Mouse (Mus musculus) A20 (cell line): Measurements from ENCODE around the gene Defb36.

ENCODE experiments used
- DNase-seq: peaks from one replicate; pipeline ENCODE4 v3.0.0-alpha.2; 2011; ENCODE audit warnings: low read depth, low spot score

Gene Defb36

DNA sequence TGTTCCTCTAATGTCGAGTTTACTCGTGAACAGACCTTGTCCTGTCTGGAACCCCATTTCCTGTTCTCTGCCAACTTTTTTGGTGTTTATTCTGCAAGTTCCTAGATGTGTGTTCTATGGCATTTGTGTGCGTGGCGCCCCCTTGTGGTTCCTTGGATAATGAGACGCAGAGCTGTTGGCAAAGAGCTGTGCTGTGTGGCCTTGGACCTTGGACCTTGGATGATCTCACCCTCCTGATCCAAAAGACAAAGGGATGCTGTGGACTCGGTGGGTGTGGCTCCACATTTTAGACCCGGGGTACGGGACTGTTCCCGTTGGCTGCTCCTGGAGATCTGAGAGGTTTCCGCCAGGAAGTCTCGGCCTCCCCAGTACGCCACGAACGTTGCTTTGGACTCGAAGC is at the start of gene Defb36:
Defb36 (plus strand) TSS at position 271 of the 400 bp plus-strand sequence.
- peak; percentile 32 for DNase-seq

DNA sequence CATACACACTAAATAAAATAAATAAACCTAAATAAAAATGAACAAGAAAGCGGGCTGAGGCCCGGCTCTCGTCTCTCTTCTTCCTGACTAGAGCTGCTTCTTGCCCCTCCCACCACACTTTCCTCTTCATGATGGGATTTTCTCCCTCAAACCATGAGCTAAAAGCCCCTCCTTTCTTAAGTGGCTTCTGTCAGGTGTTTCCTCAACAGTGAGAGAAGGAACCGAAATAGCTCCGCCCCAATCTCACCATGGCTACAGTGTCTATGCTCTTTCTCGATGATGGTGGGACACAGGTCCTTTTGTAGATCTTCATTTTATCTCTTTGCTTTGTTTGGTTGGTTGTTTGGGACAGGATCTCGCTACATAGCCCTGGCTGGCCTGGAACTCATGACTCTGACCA is 47.5 kb upstream of the Defb36 start:
- DNase-seq, result peak; percentile 51

DNA sequence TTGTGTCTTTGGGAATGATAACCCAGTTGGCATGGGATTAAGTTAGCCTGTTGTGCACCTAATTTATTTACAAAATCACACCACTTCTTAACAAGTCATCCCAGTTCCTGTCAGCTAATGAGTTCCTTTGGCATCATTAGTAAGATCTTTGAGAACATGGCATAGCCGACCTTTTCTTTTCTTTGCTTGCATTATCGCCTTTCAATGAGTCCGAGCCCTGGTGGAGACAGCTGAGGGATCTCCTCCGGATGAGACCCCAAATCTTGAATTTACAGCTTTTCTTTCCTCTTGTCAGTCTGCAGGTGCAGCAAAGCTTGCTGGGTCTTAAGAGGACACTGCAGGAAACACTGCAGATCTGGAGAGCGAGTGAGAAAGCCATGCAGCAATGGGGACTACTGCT is 35.1 kb upstream of the Defb36 start, which contains the start of gene Gm17416:
Gm17416 (plus strand) TSS at position 301 of the 400 bp plus-strand sequence.
- no peak for DNase-seq

GRCm38 (mm10) chr2:152569881-152570280 is 34.2 kb upstream of the Defb36 start:
- no peak for DNase-seq

- no peak for DNase-seq
These were observed 33.8 kb upstream of the Defb36 start for GRCm38 (mm10) chr2:152570313-152570712.

GRCm38 (mm10) chr2:152572114-152572794 is 31.9 kb upstream of the Defb36 start, which contains the start of gene Defb21:
Gene Defb21, plus strand, starts transcription at chr2:152572744.
- peak; percentile 26 for DNase-seq

DNA sequence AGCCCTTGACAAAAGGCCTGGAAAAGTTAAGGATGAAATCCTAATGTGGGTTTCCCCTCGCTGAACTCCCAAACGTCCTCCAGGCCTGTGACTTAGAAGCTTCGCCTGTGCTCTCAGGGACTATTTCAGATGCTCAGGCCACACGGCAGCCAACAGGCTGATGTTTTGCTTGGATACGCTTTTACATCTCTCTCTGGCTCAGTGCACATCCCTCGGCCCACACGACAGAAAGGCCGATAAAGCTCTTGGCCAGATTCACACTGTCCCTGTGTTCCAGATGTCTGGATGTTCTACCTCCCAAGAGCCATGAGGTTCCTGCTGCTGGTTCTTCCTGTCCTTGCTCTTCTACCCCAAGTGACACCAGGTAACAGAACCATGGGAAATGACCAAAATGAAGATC is 30.6 kb upstream of the Defb36 start:
- DNase-seq, result no peak

DNA sequence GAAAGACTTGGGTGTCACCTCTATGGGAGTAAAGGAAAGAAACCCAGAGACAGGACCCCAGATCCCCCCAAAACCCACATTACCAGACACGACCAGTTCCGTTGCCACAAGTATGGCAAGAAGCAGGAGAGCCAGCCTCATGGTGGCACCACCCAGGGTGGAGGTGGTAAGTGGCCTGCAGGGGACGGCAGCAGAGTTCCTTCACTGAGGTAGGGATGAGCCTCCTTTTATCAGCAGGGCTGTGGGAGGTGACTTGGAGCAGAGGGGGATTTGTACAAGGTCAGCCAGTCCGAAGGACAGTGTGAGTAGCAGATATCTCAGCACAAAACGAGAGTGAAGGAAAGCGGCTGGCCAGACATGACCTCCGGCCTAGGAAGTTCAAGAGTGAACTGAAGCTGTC is 24.0 kb upstream of the Defb36 start, which contains the start of gene Defb19:
Defb19 (minus strand) TSS at position 206 of the 400 bp plus-strand sequence.
- DNase-seq, result no peak

- DNase-seq, result peak; percentile 30
These were observed 23.5 kb upstream of the Defb36 start for GRCm38 (mm10) chr2:152580612-152581011.

DNA sequence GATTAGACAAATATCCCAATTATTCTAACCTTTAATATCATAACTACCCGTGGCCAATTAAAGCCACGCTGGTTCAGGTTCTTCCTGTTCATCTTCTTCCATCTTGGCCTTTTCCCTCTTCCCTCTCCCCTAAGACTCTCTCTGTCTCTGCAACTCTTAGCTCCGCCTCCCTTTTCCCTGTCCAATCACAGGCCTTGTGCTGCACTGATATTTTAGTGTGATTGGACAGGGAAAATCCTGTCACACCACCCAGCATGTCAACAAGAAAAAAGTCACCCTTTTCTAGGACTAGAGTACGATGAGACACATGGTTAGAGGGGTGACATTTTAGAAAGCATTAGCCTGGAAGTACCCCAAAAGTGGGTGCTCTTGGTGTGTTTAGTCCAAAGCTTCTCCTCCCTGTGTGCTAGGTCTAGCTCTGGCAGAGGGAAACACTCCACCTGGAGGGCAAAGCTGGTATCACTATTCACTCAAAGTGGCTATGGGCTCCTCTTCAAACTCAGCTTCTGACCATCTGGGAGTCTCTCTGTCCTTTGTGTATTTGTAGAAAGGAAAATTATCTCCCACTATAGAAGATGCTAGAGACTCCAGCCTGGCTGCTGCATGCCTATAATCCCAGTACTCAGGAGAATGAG is 17.1 kb upstream of the Defb36 start:
- DNase-seq, result peak; percentile 51

GRCm38 (mm10) chr2:152588450-152588849 is 15.7 kb upstream of the Defb36 start:
- DNase-seq, result no peak

DNA sequence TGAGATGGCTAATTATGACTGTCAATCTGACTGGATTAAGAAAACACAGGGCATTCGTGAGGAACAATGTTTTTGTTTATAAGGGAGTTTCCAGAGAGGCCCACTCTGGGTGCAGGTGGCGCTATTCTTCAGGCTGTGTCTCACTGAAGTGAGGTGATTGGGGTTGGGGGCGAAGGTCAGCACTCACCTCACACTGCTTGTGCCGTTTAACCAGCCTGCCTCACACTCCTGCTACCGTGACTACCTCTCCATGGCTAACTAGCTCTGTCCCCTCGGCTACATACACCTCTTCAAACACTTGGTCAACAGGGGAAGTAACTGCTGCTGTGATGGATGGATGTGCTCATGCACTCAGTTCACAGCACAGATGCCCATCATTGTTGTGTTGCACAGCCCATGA is 15.1 kb upstream of the Defb36 start:
- DNase-seq, result peak; percentile 18

GRCm38 (mm10) chr2:152599299-152599698 is 4.8 kb upstream of the Defb36 start, which contains the start of gene Defb45:
Gene Defb45, minus strand, starts transcription at chr2:152599399.
- no peak for DNase-seq

- no peak for DNase-seq
These were observed 4.1 kb upstream of the Defb36 start for GRCm38 (mm10) chr2:152600076-152600475.

- no peak for DNase-seq
These were observed 2.7 kb upstream of the Defb36 start for GRCm38 (mm10) chr2:152601275-152601960.

DNA sequence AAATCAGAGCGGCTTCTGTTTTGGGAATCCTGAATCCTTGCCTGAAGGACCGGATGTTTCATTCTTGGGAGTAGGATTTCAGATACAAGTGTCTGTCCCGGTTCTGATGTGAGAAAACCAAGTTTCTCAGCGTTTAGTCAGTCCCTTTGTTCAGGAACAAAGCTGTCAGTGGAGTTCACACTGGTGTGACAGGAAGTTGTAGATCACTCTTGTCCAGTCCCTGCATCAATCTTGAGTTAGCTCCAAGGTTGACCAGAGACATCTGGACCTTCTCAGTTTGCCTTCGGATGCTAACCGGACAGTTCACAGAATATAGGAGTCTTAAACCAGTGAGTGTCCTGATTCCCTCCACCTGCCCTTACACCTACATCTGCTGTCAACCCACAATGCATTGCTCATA is 3.6 kb downstream of the Defb36 start:
- DNase-seq, result no peak

- no peak for DNase-seq
These were observed 4.6 kb downstream of the Defb36 start for GRCm38 (mm10) chr2:152608719-152609118.

DNA sequence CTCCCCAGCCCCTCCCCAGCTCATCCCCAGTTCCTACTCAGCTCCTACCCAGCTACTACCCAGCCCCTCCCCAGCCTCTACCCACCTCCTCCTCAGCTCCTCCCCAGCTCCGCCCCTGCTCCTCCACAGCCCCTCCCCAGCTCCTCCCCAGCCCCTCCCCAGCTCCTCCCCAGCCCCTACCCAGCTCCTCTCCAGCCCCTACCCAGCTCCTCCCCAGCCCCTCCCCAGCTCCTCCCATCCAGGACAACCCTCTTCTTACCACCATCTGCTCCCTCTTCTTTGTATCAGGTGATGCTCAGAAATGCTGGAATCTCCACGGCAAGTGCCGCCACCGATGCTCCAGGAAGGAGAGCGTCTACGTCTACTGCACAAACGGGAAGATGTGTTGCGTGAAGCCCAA is 8.1 kb downstream of the Defb36 start:
- no peak for DNase-seq

GRCm38 (mm10) chr2:152615563-152615962 is 11.4 kb downstream of the Defb36 start:
- peak; percentile 65 for DNase-seq

GRCm38 (mm10) chr2:152616470-152616869 is 12.3 kb downstream of the Defb36 start:
- DNase-seq, result no peak

- peak; percentile 50 for DNase-seq
These were observed 13.2 kb downstream of the Defb36 start for GRCm38 (mm10) chr2:152617374-152617773.

- no peak for DNase-seq
These were observed 16.4 kb downstream of the Defb36 start for GRCm38 (mm10) chr2:152620367-152621134.
